Mouse (Mus musculus): ENCODE measurements around the gene Gm49394.

Gm49394 gene

GRCm38 (mm10) chr7:142659181-142659681 is 10.5 kb downstream of the Gm49394 start:
- no peak for DNase-seq (ENCODE audit: low read depth, low spot score)

GRCm38 (mm10) chr7:142658681-142659180 is 11.0 kb downstream of the Gm49394 start:
- DNase-seq (ENCODE audit: low read depth, low spot score): no peak

GRCm38 (mm10) chr7:142657821-142658614 is 11.7 kb downstream of the Gm49394 start:
- DNase-seq (ENCODE audit: low read depth, low spot score): no peak

GRCm38 (mm10) chr7:142657341-142657791 is 12.4 kb downstream of the Gm49394 start:
- no peak for DNase-seq (ENCODE audit: low read depth, low spot score)

- DNase-seq (ENCODE audit: low read depth, low spot score): no peak
Observed at GRCm38 (mm10) chr7:142656055-142656454, 13.7 kb downstream of the Gm49394 start.

- no peak for DNase-seq (ENCODE audit: low read depth, low spot score)
Observed at GRCm38 (mm10) chr7:142655633-142656032, 14.1 kb downstream of the Gm49394 start.

GRCm38 (mm10) chr7:142653726-142654125 is 16.0 kb downstream of the Gm49394 start:
- DNase-seq (ENCODE audit: low read depth, low spot score): no peak

GRCm38 (mm10) chr7:142646676-142647075 is 23.1 kb downstream of the Gm49394 start:
- DNase-seq (ENCODE audit: low read depth, low spot score): no peak

GRCm38 (mm10) chr7:142645045-142645444 is 24.7 kb downstream of the Gm49394 start:
- DNase-seq (ENCODE audit: low read depth, low spot score): no peak

GRCm38 (mm10) chr7:142636178-142636577 is 33.6 kb downstream of the Gm49394 start:
- no peak for DNase-seq (ENCODE audit: low read depth, low spot score)

- no peak for DNase-seq (ENCODE audit: low read depth, low spot score)
Observed at GRCm38 (mm10) chr7:142630691-142631090, 39.1 kb downstream of the Gm49394 start.

GRCm38 (mm10) chr7:142629806-142630205 is 39.9 kb downstream of the Gm49394 start:
- DNase-seq (ENCODE audit: low read depth, low spot score): no peak

GRCm38 (mm10) chr7:142622180-142622579 is 47.6 kb downstream of the Gm49394 start:
- no peak for DNase-seq (ENCODE audit: low read depth, low spot score)

- DNase-seq (ENCODE audit: low read depth, low spot score): no peak
Observed at GRCm38 (mm10) chr7:142613077-142613476, 56.7 kb downstream of the Gm49394 start.

GRCm38 (mm10) chr7:142610627-142611406 is 58.9 kb downstream of the Gm49394 start:
- DNase-seq (ENCODE audit: low read depth, low spot score): no peak

GRCm38 (mm10) chr7:142600921-142601320 is 68.8 kb downstream of the Gm49394 start:
- DNase-seq (ENCODE audit: low read depth, low spot score): no peak

Data from brain, embryonic 18.5 days (tissue).